Mouse (Mus musculus) spleen, postnatal 14 days (tissue): ENCODE measurements around the gene Ntn1.

Experiments
- DNase-seq, 2 experiments: peaks; one replicate each; pipeline ENCODE4 v3.0.0; 2021 to 2022; ENCODE audit warnings: low spot score in 2 of 2

Gene Ntn1

GRCm38 (mm10) chr11:68384131-68384530 lies 16.5 kb downstream of the Ntn1 start:
- DNase-seq = no peak

GRCm38 (mm10) chr11:68383519-68383918 lies 17.1 kb downstream of the Ntn1 start:
- no peak for DNase-seq

- DNase-seq = no peak
Observed at GRCm38 (mm10) chr11:68381833-68382232, 18.8 kb downstream of the Ntn1 start.

GRCm38 (mm10) chr11:68381318-68381717 lies 19.3 kb downstream of the Ntn1 start:
- DNase-seq = no peak

- DNase-seq = no peak
Observed at GRCm38 (mm10) chr11:68378946-68379764, 21.5 kb downstream of the Ntn1 start.

GRCm38 (mm10) chr11:68378419-68378818 lies 22.2 kb downstream of the Ntn1 start:
- no peak for DNase-seq

GRCm38 (mm10) chr11:68373105-68373504 lies 27.5 kb downstream of the Ntn1 start:
- no peak for DNase-seq

GRCm38 (mm10) chr11:68371609-68372008 lies 29.0 kb downstream of the Ntn1 start:
- no peak for DNase-seq

GRCm38 (mm10) chr11:68356901-68357300 lies 43.7 kb downstream of the Ntn1 start:
- no peak for DNase-seq

- no peak for DNase-seq
Observed at GRCm38 (mm10) chr11:68355561-68355960, 45.1 kb downstream of the Ntn1 start.

GRCm38 (mm10) chr11:68354848-68355247 lies 45.8 kb downstream of the Ntn1 start:
- DNase-seq = no peak

GRCm38 (mm10) chr11:68352236-68352635 lies 48.4 kb downstream of the Ntn1 start:
- no peak for DNase-seq

- DNase-seq = no peak
Observed at GRCm38 (mm10) chr11:68348851-68349250, 51.8 kb downstream of the Ntn1 start.

GRCm38 (mm10) chr11:68348083-68348482 lies 52.5 kb downstream of the Ntn1 start:
- DNase-seq = no peak

GRCm38 (mm10) chr11:68347508-68347907 lies 53.1 kb downstream of the Ntn1 start:
- no peak for DNase-seq

- no peak for DNase-seq
Observed at GRCm38 (mm10) chr11:68346099-68346498, 54.5 kb downstream of the Ntn1 start.

- DNase-seq = no peak
Observed at GRCm38 (mm10) chr11:68344221-68344620, 56.4 kb downstream of the Ntn1 start.

- DNase-seq = no peak
Observed at GRCm38 (mm10) chr11:68342761-68343160, 57.9 kb downstream of the Ntn1 start.

- DNase-seq = no peak
Observed at GRCm38 (mm10) chr11:68342003-68342400, 58.6 kb downstream of the Ntn1 start.

GRCm38 (mm10) chr11:68341111-68342002 lies 59.3 kb downstream of the Ntn1 start:
- no peak for DNase-seq

GRCm38 (mm10) chr11:68340366-68340765 lies 60.3 kb downstream of the Ntn1 start:
- no peak for DNase-seq

GRCm38 (mm10) chr11:68339856-68340255 lies 60.8 kb downstream of the Ntn1 start:
- no peak for DNase-seq

GRCm38 (mm10) chr11:68339331-68339730 lies 61.3 kb downstream of the Ntn1 start:
- DNase-seq = no peak
